Mouse (Mus musculus): ENCODE measurements around the gene Alg5.

- no peak for TF ChIP-seq POLR2A (IDR thresholded peaks at IDR 0.05; ENCODE audit: borderline replicate concordance, control insufficient read depth, low read depth, low read length)
- no peak for TF ChIP-seq CTCF (IDR thresholded peaks at IDR 0.05; ENCODE audit: control insufficient read depth, insufficient read depth, low read length)
These were observed 35.5 kb upstream of the Alg5 start for GRCm38 (mm10) chr3:54699759-54700301.

Data from bone marrow, adult 2 months (tissue).